Mouse (Mus musculus): ENCODE measurements around the gene Olfr777. TPM values are rescaled to one million over a fixed set of nuclear protein-coding genes. Genes with fewer than 3 reads are reported as not detected.
"Not testable (repeated sequence)": the region's sequence is repeated elsewhere in the genome, so short reads cannot be mapped to it uniquely, and the experiment has no call there.

Olfr777 gene
- not detected for total RNA-seq (2021)
- long read RNA-seq, experiment 1 = 0 reads
- long read RNA-seq, experiment 2 = 0 reads

DNA sequence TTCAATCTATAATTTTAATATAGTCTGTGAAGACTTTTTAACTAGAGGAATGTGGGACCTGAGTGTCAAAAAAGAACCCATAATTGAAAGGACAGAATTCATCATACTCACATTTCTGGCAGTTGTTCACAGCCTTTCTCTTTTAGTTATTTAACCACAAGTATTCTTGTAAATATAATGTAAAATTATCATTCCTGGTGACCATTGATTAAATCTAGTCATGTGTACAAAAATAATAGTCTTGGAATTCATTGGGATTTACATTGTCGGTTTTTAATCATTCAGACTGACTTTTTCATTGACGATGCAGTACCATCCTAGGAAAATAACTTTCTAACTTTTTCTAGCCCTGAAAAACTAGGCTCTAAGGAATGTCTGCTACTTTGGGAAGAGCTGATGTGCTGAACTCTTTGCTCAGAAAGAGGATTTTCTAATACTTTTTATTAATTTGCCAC is at the start of gene Olfr777:
Olfr777 (minus strand) TSS at position 405 of the 455 bp plus-strand sequence.
- no peak within 1 kb of the TSS for H3K27ac ChIP-seq
- no peak for TF ChIP-seq CTCF (conservative IDR thresholded peaks at IDR 0.05)
- no peak within 1 kb of the TSS for H3K4me3 ChIP-seq

DNA sequence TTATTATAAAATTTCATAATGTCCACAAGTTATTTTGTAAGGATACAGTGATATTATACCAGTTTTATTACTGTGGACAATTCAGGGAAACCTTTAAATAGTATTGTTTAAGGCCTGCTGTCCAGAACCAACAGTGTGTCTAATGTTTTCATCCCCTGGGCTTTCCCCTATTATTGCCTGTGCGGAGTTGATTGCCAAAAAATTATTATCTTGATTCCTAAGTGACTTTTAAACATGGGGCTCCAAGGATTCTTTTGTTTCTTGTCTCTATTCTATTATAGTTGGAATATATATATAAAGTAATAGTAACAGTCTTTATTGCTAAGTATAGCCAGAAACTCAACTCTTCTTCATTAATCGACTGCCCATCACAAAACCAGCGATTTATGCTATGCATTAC is 46.5 kb upstream of the Olfr777 start, which contains the start of gene Olfr780:
Olfr780 (plus strand) TSS at position 301 of the 400 bp plus-strand sequence.
- no peak for DNase-seq (ENCODE audit: low spot score in 2 of 2)
- no peak within 1 kb of the TSS for H3K4me3 ChIP-seq
- no peak within 1 kb of the TSS for H3K27ac ChIP-seq
- TF ChIP-seq CTCF (conservative IDR thresholded peaks at IDR 0.05) = no peak

More for the DNA sequence above, at the start of gene Olfr777:
- DNase-seq (ENCODE audit: low spot score in 2 of 2) = no peak

DNA sequence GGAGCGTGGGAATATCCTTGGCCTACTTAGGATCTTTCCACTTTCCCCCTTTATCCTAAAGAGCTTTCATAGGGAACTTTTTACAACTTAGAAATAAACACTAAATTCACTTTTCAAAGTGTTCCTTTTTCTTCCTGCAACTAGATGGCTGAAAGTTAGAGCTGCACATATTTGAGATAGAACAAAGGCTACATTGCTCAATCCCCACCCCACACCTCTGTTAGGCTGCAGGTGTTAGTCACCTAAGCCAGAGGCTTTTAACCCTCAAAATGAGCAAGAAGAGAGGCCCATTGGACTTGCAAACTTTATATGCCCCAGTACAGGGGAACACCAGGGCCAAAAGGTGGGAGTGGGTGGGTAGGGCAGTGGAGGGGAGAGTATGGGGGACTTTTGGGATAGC is 42.2 kb upstream of the Olfr777 start:
- H3K27ac ChIP-seq; H3K4me3 ChIP-seq; DNase-seq (ENCODE audit: low spot score in 2 of 2): not testable (repeated sequence)

DNA sequence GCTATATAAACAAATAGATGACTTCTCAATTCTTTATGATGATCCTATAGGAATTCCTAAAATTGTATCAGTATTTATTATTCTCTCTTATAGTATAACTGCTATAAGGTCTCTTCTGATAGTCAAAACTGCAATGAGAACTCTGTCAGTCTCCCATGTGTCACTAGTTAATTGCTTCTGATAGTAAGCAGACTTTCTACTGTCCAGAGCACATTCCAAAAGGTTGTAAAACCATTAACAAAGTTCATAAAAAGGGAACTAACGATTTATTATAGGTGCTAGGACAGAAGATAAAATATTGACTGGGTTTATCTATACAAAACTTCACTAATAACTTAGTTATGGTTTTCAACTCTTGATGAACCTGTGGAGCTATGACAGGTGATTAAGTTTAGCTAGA is 41.7 kb upstream of the Olfr777 start:
- not testable (repeated sequence) for DNase-seq (ENCODE audit: low spot score in 2 of 2); H3K27ac ChIP-seq; H3K4me3 ChIP-seq

DNA sequence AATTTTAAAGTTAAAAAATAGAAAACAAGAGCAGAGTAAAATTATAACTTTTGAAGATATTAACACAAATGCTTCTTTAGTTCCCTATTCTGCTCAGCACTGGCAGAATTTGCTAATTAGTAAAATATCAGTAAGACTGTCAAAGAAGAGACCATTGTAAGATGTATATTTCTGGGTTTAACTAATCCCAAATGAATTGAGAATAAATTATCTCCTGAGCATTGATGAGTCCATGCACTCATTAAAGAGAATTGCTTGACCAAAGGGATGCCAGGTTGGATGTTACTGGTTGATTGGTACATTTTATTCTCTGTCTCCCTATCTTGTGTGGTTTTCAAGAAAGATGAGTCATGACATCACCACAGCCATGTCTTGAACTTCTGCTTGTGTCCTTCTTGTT is 12.5 kb downstream of the Olfr777 start, which contains the start of gene Olfr776:
Olfr776 (plus strand) TSS at position 301 of the 400 bp plus-strand sequence.
- Histone ChIP-seq H3K27ac (no peak within 1 kb of the TSS), H3K4me3 (no peak within 1 kb of the TSS)
- DNase-seq (ENCODE audit: low spot score in 2 of 2) = no peak
- TF ChIP-seq CTCF (conservative IDR thresholded peaks at IDR 0.05) = no peak

DNA sequence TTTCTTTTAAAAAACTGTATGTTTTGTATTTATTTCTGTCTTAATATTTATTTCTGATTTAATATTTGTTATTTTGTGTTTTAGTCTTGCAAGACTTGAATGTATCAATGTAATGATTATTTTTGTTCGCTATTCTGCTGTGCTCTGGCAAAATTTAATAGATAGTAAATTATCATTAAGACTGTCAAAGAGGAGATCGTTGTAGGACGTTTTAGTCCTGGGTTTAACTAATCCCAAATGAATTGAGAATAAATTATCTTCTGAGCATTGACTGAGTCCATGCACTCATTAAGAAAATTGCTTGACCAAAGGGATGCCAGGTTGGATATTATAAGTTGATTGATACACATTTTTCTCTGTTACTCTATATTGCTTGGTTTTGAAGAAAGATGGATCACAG is 23.2 kb downstream of the Olfr777 start, which contains the start of gene Olfr775:
Olfr775 (plus strand) TSS at position 301 of the 400 bp plus-strand sequence.
- DNase-seq (ENCODE audit: low spot score in 2 of 2) = no peak
- TF ChIP-seq CTCF (conservative IDR thresholded peaks at IDR 0.05) = no peak
- Histone ChIP-seq H3K27ac (no peak within 1 kb of the TSS), H3K4me3 (no peak within 1 kb of the TSS)

DNA sequence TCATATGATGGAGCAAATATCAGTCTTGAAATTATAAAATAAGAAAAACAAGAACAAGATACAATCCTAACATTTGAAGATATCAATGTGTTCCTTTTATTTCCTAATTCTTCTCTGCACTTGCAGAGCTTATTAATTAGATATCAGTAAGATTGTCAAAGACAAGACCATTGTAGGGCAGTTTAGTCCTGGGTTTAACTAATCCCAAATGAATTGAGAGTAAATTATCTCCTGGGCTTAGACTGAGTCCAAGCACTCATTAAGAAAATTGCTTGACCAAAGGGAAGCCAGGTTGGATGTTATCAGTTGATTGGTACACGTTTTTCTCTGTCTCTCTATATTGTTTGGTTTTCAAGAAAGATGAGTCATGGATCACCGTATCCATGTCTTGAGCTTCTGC is 35.4 kb downstream of the Olfr777 start, which contains the start of gene Olfr774:
Olfr774 (plus strand) TSS at position 301 of the 400 bp plus-strand sequence.
- no peak for TF ChIP-seq CTCF (conservative IDR thresholded peaks at IDR 0.05)
- Histone ChIP-seq H3K4me3 (no peak within 1 kb of the TSS), H3K27ac (no peak within 1 kb of the TSS)
- DNase-seq (ENCODE audit: low spot score in 2 of 2) = no peak

DNA sequence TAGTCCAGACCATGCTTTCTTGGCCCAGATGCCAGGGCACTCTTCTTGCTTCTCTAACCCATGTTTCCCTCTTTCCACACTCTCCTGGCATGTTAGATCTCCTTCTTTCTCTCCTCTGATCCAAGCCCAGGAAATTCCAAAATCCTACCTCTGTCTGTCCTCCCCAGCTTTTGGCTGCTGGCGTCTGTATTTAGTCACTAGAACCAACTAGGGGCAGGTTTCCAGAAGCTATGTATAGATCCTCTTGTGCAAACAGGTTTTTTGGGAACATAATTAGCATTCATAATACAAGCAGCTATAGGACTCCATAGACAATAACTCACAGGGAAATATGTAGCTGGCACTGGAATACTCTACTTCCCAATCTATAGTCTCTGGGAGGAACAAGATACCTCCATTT is 40.5 kb downstream of the Olfr777 start:
- H3K27ac ChIP-seq = no peak overlapping the region
- TF ChIP-seq CTCF (conservative IDR thresholded peaks at IDR 0.05) = no peak
- DNase-seq (ENCODE audit: low spot score in 2 of 2) = no peak
- H3K4me3 ChIP-seq = no peak overlapping the region

Other genes with a start within 250 kb of the Olfr777 start
- gene Olfr764-ps1, start 231.6 kb downstream of the Olfr777 start, total RNA-seq (2021) = not detected
- gene Olfr765, start 221.5 kb downstream of the Olfr777 start, total RNA-seq (2021) = not detected
- gene Olfr766-ps1, start 202.5 kb downstream of the Olfr777 start, total RNA-seq (2021) = not detected
- gene Olfr767, start 188.6 kb downstream of the Olfr777 start, total RNA-seq (2021) = not detected
- gene Olfr768, start 172.1 kb downstream of the Olfr777 start, total RNA-seq (2021) = not detected
- not detected for gene Olfr769, start 153.6 kb downstream of the Olfr777 start, total RNA-seq (2021)
- gene Olfr770, start 132.5 kb downstream of the Olfr777 start, total RNA-seq (2021) = not detected
- not detected for gene Olfr771, start 106.7 kb downstream of the Olfr777 start, total RNA-seq (2021)
- gene Olfr772, start 93.6 kb downstream of the Olfr777 start, total RNA-seq (2021) = not detected
- not detected for gene Olfr773, start 84.1 kb downstream of the Olfr777 start, total RNA-seq (2021)
- not detected for gene Olfr774, start 35.3 kb downstream of the Olfr777 start, total RNA-seq (2021)
- gene Olfr775, start 23.1 kb downstream of the Olfr777 start, total RNA-seq (2021) = not detected
- gene Olfr776, start 12.4 kb downstream of the Olfr777 start, total RNA-seq (2021) = not detected
- gene Olfr780, start 46.6 kb upstream of the Olfr777 start, total RNA-seq (2021) = not detected
- gene Olfr781, start 57.4 kb upstream of the Olfr777 start, total RNA-seq (2021) = not detected
- not detected for gene Olfr782, start 77.4 kb upstream of the Olfr777 start, total RNA-seq (2021)
- under 1 TPM; 0.10 to 0.18 TPM for gene Olfr784, start 112.6 kb upstream of the Olfr777 start, total RNA-seq (2021)
- gene Olfr785, start 133.9 kb upstream of the Olfr777 start, total RNA-seq (2021) = not detected
- gene Olfr786, start 155.8 kb upstream of the Olfr777 start, total RNA-seq (2021) = not detected
- not detected for gene Olfr787, start 190.4 kb upstream of the Olfr777 start, total RNA-seq (2021)
- gene Olfr788, start 199.5 kb upstream of the Olfr777 start, total RNA-seq (2021) = not detected
- gene Olfr789, start 213.3 kb upstream of the Olfr777 start, total RNA-seq (2021) = not detected
- gene Olfr790, start 227.0 kb upstream of the Olfr777 start, total RNA-seq (2021) = not detected

Measured in layer of hippocampus, adult 2 months (tissue).